30 mouse cellular contexts compared by ENCODE assay signal in the genomic region with DNA sequence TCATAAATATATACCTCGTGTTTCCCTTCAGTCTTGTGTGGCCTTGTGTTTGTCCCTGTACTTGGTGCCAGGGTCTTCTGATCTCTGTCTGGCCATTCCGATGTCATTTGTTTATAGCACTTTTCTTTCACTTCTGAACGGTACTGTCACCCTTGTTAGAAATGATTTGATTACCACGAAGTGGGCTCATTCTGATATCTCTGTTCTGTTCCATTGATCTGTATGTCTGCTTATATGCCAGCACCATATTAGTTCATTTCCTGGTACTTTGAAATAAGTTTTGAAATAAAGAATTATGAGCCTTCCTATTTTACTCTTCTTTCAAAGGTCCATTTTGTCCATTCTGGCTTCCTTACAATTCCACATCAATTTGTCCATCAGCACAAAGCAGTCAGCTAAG.
"Had no signal": no experiment of that assay in that cellular context is flagged by ENCODE, and none has a peak within 500 bp of the region (broad histone marks: within the 10 kb centered on the region; RNA-seq: fewer than 3 reads in every experiment).

No protein-coding gene starts in this region.

- DNase-seq: left cerebral cortex, postnatal 4 days; liver; liver, embryonic 13.5 days; liver, postnatal 0 days; lung, adult 18-20 months; lung, adult 2 months; lung, embryonic 14.5 days; lung, postnatal 10 days; lung, postnatal 14 days; lung, postnatal 36 days; lung, postnatal 4 days had no signal

- H3K36me3 ChIP-seq: liver, embryonic 13.5 days; liver, embryonic 15.5 days; lung, embryonic 15.5 days; midbrain, embryonic 13.5 days; midbrain, embryonic 15.5 days; neural tube, embryonic 12.5 days had no signal

- H3K9me3 ChIP-seq: limb, embryonic 10.5 days; limb, embryonic 12.5 days; limb, embryonic 13.5 days; limb, embryonic 15.5 days; liver, embryonic 12.5 days; liver, embryonic 13.5 days; liver, embryonic 15.5 days; lung, embryonic 15.5 days; megakaryocyte, embryonic 14.5 days; midbrain, embryonic 10.5 days; midbrain, embryonic 12.5 days; midbrain, embryonic 13.5 days; midbrain, embryonic 15.5 days; neural tube, embryonic 12.5 days had no signal

- H3K9ac ChIP-seq: limb, embryonic 12.5 days; limb, embryonic 13.5 days; limb, embryonic 15.5 days; liver, embryonic 12.5 days; liver, embryonic 13.5 days; liver, embryonic 14.5 days; liver, embryonic 15.5 days; liver, postnatal 0 days; lung, embryonic 14.5 days; lung, embryonic 15.5 days; midbrain, embryonic 12.5 days; midbrain, embryonic 13.5 days; midbrain, embryonic 15.5 days; neural tube, embryonic 12.5 days had no signal

- H3K4me1 ChIP-seq: limb, embryonic 10.5 days; limb, embryonic 12.5 days; limb, embryonic 13.5 days; limb, embryonic 15.5 days; midbrain, embryonic 10.5 days; midbrain, embryonic 12.5 days; midbrain, embryonic 13.5 days; midbrain, embryonic 15.5 days; neural tube, embryonic 12.5 days had no signal

- H3K4me3 ChIP-seq: limb, embryonic 10.5 days; limb, embryonic 12.5 days; limb, embryonic 13.5 days; limb, embryonic 15.5 days; liver, embryonic 12.5 days; liver, embryonic 13.5 days; liver, embryonic 15.5 days; lung, embryonic 15.5 days; megakaryocyte, embryonic 14.5 days; midbrain, embryonic 10.5 days; midbrain, embryonic 12.5 days; midbrain, embryonic 13.5 days; midbrain, embryonic 15.5 days; myocyte; neural tube, embryonic 12.5 days had no signal

- H3K4me2 ChIP-seq: limb, embryonic 12.5 days; limb, embryonic 13.5 days; limb, embryonic 15.5 days; liver, embryonic 11.5 days; liver, embryonic 12.5 days; liver, embryonic 13.5 days; liver, embryonic 15.5 days; lung, embryonic 14.5 days; lung, embryonic 15.5 days; midbrain, embryonic 12.5 days; midbrain, embryonic 13.5 days; midbrain, embryonic 15.5 days; neural tube, embryonic 12.5 days had no signal

- ATAC-seq: liver, embryonic 12.5 days; liver, postnatal 0 days; lung, postnatal 0 days; midbrain, embryonic 13.5 days; midbrain, embryonic 15.5 days; midbrain, embryonic 16.5 days had no signal

- H3K27me3 ChIP-seq: limb, embryonic 12.5 days; limb, embryonic 13.5 days; limb, embryonic 15.5 days; liver, embryonic 12.5 days; liver, embryonic 13.5 days; liver, embryonic 15.5 days; lung, embryonic 15.5 days; megakaryocyte, embryonic 14.5 days; midbrain, embryonic 12.5 days; midbrain, embryonic 13.5 days; midbrain, embryonic 15.5 days; neural tube, embryonic 12.5 days had no signal

- H3K27ac ChIP-seq: limb, embryonic 10.5 days; limb, embryonic 12.5 days; limb, embryonic 13.5 days; limb, embryonic 15.5 days; liver, embryonic 12.5 days; liver, embryonic 13.5 days; liver, embryonic 14.5 days; liver, embryonic 15.5 days; lung, embryonic 15.5 days; macrophage; midbrain, embryonic 10.5 days; midbrain, embryonic 12.5 days; midbrain, embryonic 13.5 days; midbrain, embryonic 15.5 days; neural tube, embryonic 12.5 days had no signal
